Mouse (Mus musculus): ENCODE measurements around the gene Plekhm1.

DNA sequence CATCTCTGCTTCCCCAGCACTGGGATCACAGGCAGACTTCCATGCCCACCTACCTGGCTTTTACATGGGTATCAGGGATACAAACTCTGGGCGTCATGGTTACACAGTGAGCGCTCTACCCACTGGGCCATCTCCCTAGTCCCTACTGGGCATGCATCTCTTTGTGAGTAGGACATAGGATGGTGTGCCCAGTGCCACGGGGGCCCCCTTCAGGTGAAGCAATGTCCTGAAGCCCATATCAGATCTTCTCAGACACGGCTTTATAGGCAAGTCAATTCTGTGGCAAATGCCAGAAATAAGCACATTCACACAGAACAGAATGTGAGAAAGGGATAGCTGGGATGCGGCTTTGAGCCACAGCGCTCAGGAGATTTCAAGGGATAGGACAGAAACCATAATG, 69.4 kb downstream of the Plekhm1 start:
- TF ChIP-seq CTCF (IDR thresholded peaks at IDR 0.05; ENCODE audit: control insufficient read depth, insufficient read depth, insufficient replicate concordance, low read depth, low read length) (no peak), POLR2A (IDR thresholded peaks at IDR 0.05; ENCODE audit: control insufficient read depth, low read depth, low read length) (no peak)
